Mouse (Mus musculus): Measurements from ENCODE around the gene Gm8909.
"Not testable (repeated sequence)": the region's sequence is repeated elsewhere in the genome, so short reads cannot be mapped to it uniquely, and the experiment has no call there.

DNA sequence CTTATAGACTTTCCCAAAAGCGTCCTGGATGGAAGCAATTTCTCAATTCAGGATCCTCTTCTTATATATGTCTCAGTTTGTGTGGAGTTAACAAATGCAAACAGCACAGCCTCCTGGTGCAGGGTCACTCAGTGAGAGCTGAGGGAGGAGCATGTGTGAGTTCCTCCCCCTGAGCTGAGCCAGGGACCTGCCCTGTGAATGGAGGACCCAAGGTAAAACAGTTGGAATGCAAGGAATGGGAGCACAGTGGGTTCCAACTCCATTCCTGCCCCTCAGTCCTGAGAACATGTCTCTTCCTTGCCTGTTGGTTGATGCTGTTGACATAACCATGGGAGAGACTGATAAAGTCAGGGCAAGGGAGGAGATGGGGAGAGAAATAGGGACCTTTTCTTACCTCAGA lies 757 bp upstream of the Gm8909 start:
- not testable (repeated sequence) for TF ChIP-seq EP300, CTCF (IDR thresholded peaks at IDR 0.05; ENCODE audit: low read depth)
